Mouse (Mus musculus): ENCODE results near the gene 4930404H24Rik. TPM values are rescaled to one million over a fixed set of nuclear protein-coding genes. Genes with fewer than 3 reads are reported as not detected.

4930404H24Rik gene
- polyA plus RNA-seq, 1 experiment from 2014 or later = not detected

GRCm38 (mm10) chr2:153453961-153454759 lies 38.4 kb upstream of the 4930404H24Rik start:
- no peak overlapping the region for H3K27ac ChIP-seq (ENCODE audit: low read length)
- ATAC-seq (ENCODE audit: low read depth) = 0 out of 2 replicates have a peak, but pooled peaks have one; percentile 46
- no peaks in the 10 kb centered on the region for H3K9me3 ChIP-seq (ENCODE audit: control insufficient read depth, low read length)

GRCm38 (mm10) chr2:153454841-153455506 lies 37.6 kb upstream of the 4930404H24Rik start:
- Histone ChIP-seq H3K9ac (ENCODE audit: low read length) (no peak overlapping the region), H3K27me3 (ENCODE audit: control insufficient read depth, insufficient read depth, low read depth, low read length) (no peaks in the 10 kb centered on the region), H3K4me1 (replicated peaks; ENCODE audit: control insufficient read depth, insufficient read depth, low read length) (no peaks in the 10 kb centered on the region; the same call in none of the 2 replicates), H3K36me3 (ENCODE audit: control insufficient read depth, insufficient read depth, low read length) (no peaks in the 10 kb centered on the region), H3K27ac (ENCODE audit: low read length) (no peak overlapping the region), H3K4me2 (ENCODE audit: low read depth, low read length) (no peak overlapping the region), H3K9me3 (ENCODE audit: control insufficient read depth, low read length) (no peaks in the 10 kb centered on the region), H3K4me3 (ENCODE audit: low read length) (no peak overlapping the region)
- 55% methylated on average over 9 of the region's 9 CpGs for WGBS
- no peak for ATAC-seq (ENCODE audit: low read depth)

More at GRCm38 (mm10) chr2:153453961-153454759, 38.4 kb upstream of the 4930404H24Rik start:
- Histone ChIP-seq H3K4me1 (replicated peaks; ENCODE audit: control insufficient read depth, insufficient read depth, low read length) (no peaks in the 10 kb centered on the region; the same call in none of the 2 replicates), H3K4me3 (ENCODE audit: low read length) (no peak overlapping the region), H3K27me3 (ENCODE audit: control insufficient read depth, insufficient read depth, low read depth, low read length) (no peaks in the 10 kb centered on the region), H3K9ac (ENCODE audit: low read length) (no peak overlapping the region), H3K4me2 (ENCODE audit: low read depth, low read length) (no peak overlapping the region), H3K36me3 (ENCODE audit: control insufficient read depth, insufficient read depth, low read length) (no peaks in the 10 kb centered on the region)
- 46% methylated on average over 12 of the region's 12 CpGs for WGBS

GRCm38 (mm10) chr2:153457467-153457866 lies 35.1 kb upstream of the 4930404H24Rik start:
- Histone ChIP-seq H3K4me1 (replicated peaks; ENCODE audit: control insufficient read depth, insufficient read depth, low read length) (no peaks in the 10 kb centered on the region; the same call in none of the 2 replicates), H3K9me3 (ENCODE audit: control insufficient read depth, low read length) (no peaks in the 10 kb centered on the region), H3K36me3 (ENCODE audit: control insufficient read depth, insufficient read depth, low read length) (no peaks in the 10 kb centered on the region), H3K27ac (ENCODE audit: low read length) (no peak overlapping the region), H3K9ac (ENCODE audit: low read length) (no peak overlapping the region), H3K4me3 (ENCODE audit: low read length) (no peak overlapping the region), H3K4me2 (ENCODE audit: low read depth, low read length) (no peak overlapping the region), H3K27me3 (ENCODE audit: control insufficient read depth, insufficient read depth, low read depth, low read length) (no peaks in the 10 kb centered on the region)
- 32% methylated on average over 4 of the region's 4 CpGs for WGBS
- ATAC-seq (ENCODE audit: low read depth) = no peak

- Histone ChIP-seq H3K4me3 (ENCODE audit: low read length) (no peak overlapping the region), H3K9ac (ENCODE audit: low read length) (no peak overlapping the region), H3K4me1 (replicated peaks; ENCODE audit: control insufficient read depth, insufficient read depth, low read length) (no peaks in the 10 kb centered on the region; the same call in none of the 2 replicates), H3K36me3 (ENCODE audit: control insufficient read depth, insufficient read depth, low read length) (no peaks in the 10 kb centered on the region), H3K27ac (ENCODE audit: low read length) (peak overlapping the region; percentile 56), H3K27me3 (ENCODE audit: control insufficient read depth, insufficient read depth, low read depth, low read length) (no peaks in the 10 kb centered on the region), H3K4me2 (ENCODE audit: low read depth, low read length) (no peak overlapping the region), H3K9me3 (ENCODE audit: control insufficient read depth, low read length) (no peaks in the 10 kb centered on the region)
- peak; percentile 58 for ATAC-seq (ENCODE audit: low read depth)
- 27% methylated on average over 3 of the region's 3 CpGs for WGBS
Observed at GRCm38 (mm10) chr2:153458022-153458441, 34.6 kb upstream of the 4930404H24Rik start.

GRCm38 (mm10) chr2:153463257-153463656 lies 29.3 kb upstream of the 4930404H24Rik start:
- H3K27ac ChIP-seq (ENCODE audit: low read length) = no peak overlapping the region
- no peaks in the 10 kb centered on the region for H3K27me3 ChIP-seq (ENCODE audit: control insufficient read depth, insufficient read depth, low read depth, low read length)
- whole genome bisulfite sequencing = 73% methylated on average over 3 of the region's 3 CpGs
- no peak overlapping the region for H3K4me2 ChIP-seq (ENCODE audit: low read depth, low read length)
- H3K36me3 ChIP-seq (ENCODE audit: control insufficient read depth, insufficient read depth, low read length) = no peaks in the 10 kb centered on the region
- H3K9ac ChIP-seq (ENCODE audit: low read length) = no peak overlapping the region
- H3K4me1 ChIP-seq (replicated peaks; ENCODE audit: control insufficient read depth, insufficient read depth, low read length) = peaks cover 2% of the 10 kb centered on the region; the same call in 1 of the 2 replicates
- no peaks in the 10 kb centered on the region for H3K9me3 ChIP-seq (ENCODE audit: control insufficient read depth, low read length)
- no peak overlapping the region for H3K4me3 ChIP-seq (ENCODE audit: low read length)
- ATAC-seq (ENCODE audit: low read depth) = no peak

- no peak overlapping the region for H3K4me2 ChIP-seq (ENCODE audit: low read depth, low read length)
- H3K9ac ChIP-seq (ENCODE audit: low read length) = no peak overlapping the region
- peaks cover 18% of the 10 kb centered on the region for H3K4me1 ChIP-seq (replicated peaks; ENCODE audit: control insufficient read depth, insufficient read depth, low read length)
- H3K27ac ChIP-seq (ENCODE audit: low read length) = no peak overlapping the region
- no peaks in the 10 kb centered on the region for H3K36me3 ChIP-seq (ENCODE audit: control insufficient read depth, insufficient read depth, low read length)
- H3K4me3 ChIP-seq (ENCODE audit: low read length) = no peak overlapping the region
- no peaks in the 10 kb centered on the region for H3K27me3 ChIP-seq (ENCODE audit: control insufficient read depth, insufficient read depth, low read depth, low read length)
- no peaks in the 10 kb centered on the region for H3K9me3 ChIP-seq (ENCODE audit: control insufficient read depth, low read length)
- WGBS = 40% methylated on average over 1 of the region's 1 CpGs
- ATAC-seq (ENCODE audit: low read depth) = peak; percentile 78
Observed at GRCm38 (mm10) chr2:153467372-153467771, 25.2 kb upstream of the 4930404H24Rik start.

- Histone ChIP-seq H3K27ac (ENCODE audit: low read length) (no peak overlapping the region), H3K9me3 (ENCODE audit: control insufficient read depth, low read length) (no peaks in the 10 kb centered on the region), H3K9ac (ENCODE audit: low read length) (no peak overlapping the region), H3K4me2 (ENCODE audit: low read depth, low read length) (no peak overlapping the region), H3K4me1 (replicated peaks; ENCODE audit: control insufficient read depth, insufficient read depth, low read length) (peaks cover 18% of the 10 kb centered on the region), H3K36me3 (ENCODE audit: control insufficient read depth, insufficient read depth, low read length) (no peaks in the 10 kb centered on the region), H3K4me3 (ENCODE audit: low read length) (no peak overlapping the region), H3K27me3 (ENCODE audit: control insufficient read depth, insufficient read depth, low read depth, low read length) (no peaks in the 10 kb centered on the region)
- WGBS = 20% methylated on average over 2 of the region's 2 CpGs
- ATAC-seq (ENCODE audit: low read depth) = no peak; the same call in 1 of the 2 replicates
Observed at GRCm38 (mm10) chr2:153469317-153469716, 23.3 kb upstream of the 4930404H24Rik start.

GRCm38 (mm10) chr2:153469764-153470163 lies 22.8 kb upstream of the 4930404H24Rik start:
- WGBS = 43% methylated on average over 4 of the region's 4 CpGs
- no peaks in the 10 kb centered on the region for H3K9me3 ChIP-seq (ENCODE audit: control insufficient read depth, low read length)
- no peak overlapping the region for H3K27ac ChIP-seq (ENCODE audit: low read length)
- no peak overlapping the region for H3K9ac ChIP-seq (ENCODE audit: low read length)
- peaks cover 21% of the 10 kb centered on the region for H3K4me1 ChIP-seq (replicated peaks; ENCODE audit: control insufficient read depth, insufficient read depth, low read length)
- no peaks in the 10 kb centered on the region for H3K27me3 ChIP-seq (ENCODE audit: control insufficient read depth, insufficient read depth, low read depth, low read length)
- H3K36me3 ChIP-seq (ENCODE audit: control insufficient read depth, insufficient read depth, low read length) = no peaks in the 10 kb centered on the region
- ATAC-seq (ENCODE audit: low read depth) = peak; percentile 52; the same call in 1 of the 2 replicates
- no peak overlapping the region for H3K4me2 ChIP-seq (ENCODE audit: low read depth, low read length)
- H3K4me3 ChIP-seq (ENCODE audit: low read length) = no peak overlapping the region

GRCm38 (mm10) chr2:153470983-153471382 lies 21.6 kb upstream of the 4930404H24Rik start:
- Histone ChIP-seq H3K27me3 (ENCODE audit: control insufficient read depth, insufficient read depth, low read depth, low read length) (no peaks in the 10 kb centered on the region), H3K27ac (ENCODE audit: low read length) (no peak overlapping the region), H3K4me2 (ENCODE audit: low read depth, low read length) (no peak overlapping the region), H3K4me3 (ENCODE audit: low read length) (no peak overlapping the region), H3K4me1 (replicated peaks; ENCODE audit: control insufficient read depth, insufficient read depth, low read length) (peaks cover 33% of the 10 kb centered on the region), H3K9ac (ENCODE audit: low read length) (no peak overlapping the region), H3K9me3 (ENCODE audit: control insufficient read depth, low read length) (no peaks in the 10 kb centered on the region), H3K36me3 (ENCODE audit: control insufficient read depth, insufficient read depth, low read length) (no peaks in the 10 kb centered on the region)
- WGBS = 41% methylated on average over 3 of the region's 3 CpGs
- no peak for ATAC-seq (ENCODE audit: low read depth)

Measured in lung, embryonic 16.5 days (tissue).